Mouse (Mus musculus) cerebellum, adult 9-10 months (tissue): ENCODE data around the gene Rbfox1.

Experiments used
- DNase-seq: peaks from one replicate; pipeline ENCODE4 v3.0.0; 2022

Gene Rbfox1

GRCm38 (mm10) chr16:6098116-6098515 is 213.0 kb downstream of the Rbfox1 start:
- no peak for DNase-seq

- DNase-seq = peak; percentile 82
Observed at GRCm38 (mm10) chr16:6099598-6099997, 214.4 kb downstream of the Rbfox1 start.

DNA sequence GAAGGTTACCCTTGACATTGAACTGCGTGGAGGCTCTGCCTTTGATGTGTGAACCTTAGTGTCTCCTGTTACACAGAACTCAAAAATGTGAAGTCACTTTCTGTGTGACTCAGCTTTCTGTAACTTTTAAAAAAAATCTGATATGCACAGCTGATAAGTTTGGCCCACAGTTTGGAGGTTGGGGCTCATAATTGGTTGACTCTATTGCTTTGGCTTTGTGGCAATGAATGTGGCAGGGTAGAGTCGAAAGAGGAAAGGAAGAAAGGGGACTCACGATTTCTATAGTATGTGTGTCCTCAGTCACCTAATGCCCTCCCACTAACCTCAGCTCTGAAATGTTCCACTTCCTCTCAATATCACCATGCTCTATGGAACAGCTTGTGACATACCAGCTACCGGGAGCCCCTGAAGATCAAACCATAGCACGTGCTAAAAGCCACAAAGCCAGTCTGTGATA is 215.3 kb downstream of the Rbfox1 start:
- DNase-seq = no peak

DNA sequence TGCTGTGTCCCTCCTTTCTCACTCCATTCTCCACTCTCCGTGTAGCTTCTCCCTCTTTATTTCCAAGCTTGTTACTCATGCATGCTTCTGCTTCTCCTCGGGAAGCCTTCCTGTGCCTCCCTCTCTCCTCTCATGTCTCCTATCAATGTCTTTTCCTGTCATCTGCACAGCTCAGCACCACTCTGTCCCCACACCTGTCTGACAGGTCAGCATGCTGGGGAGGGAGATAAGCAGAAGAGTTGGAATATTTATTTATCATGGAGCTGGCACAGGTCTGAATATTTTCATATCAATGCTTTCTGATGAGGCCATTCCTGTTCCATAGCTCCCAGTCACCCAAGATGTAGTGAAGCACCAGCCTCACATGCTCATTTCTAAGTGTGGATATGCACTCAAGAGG is 218.6 kb downstream of the Rbfox1 start:
- DNase-seq = no peak

DNA sequence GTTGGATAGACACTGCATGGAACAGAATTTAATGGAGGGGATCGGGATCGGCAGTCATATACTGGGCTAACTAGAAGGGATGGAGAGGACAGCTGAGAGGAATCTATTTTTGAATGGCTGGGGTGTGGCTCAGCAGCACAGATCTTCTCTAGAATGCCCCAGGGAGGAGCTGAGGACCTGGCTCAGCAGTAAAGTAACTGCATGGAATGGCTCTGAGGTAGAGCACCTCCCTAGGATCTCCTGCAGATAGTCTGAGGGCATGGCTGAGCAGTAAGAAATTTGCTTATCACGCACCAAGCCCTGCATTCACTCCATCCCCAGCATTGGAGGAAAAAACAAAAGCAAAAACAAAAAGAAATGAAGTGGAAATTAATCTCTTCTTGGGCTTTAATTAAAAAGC is 225.0 kb downstream of the Rbfox1 start:
- DNase-seq = no peak

GRCm38 (mm10) chr16:6113836-6114475 is 228.8 kb downstream of the Rbfox1 start:
- no peak for DNase-seq

DNA sequence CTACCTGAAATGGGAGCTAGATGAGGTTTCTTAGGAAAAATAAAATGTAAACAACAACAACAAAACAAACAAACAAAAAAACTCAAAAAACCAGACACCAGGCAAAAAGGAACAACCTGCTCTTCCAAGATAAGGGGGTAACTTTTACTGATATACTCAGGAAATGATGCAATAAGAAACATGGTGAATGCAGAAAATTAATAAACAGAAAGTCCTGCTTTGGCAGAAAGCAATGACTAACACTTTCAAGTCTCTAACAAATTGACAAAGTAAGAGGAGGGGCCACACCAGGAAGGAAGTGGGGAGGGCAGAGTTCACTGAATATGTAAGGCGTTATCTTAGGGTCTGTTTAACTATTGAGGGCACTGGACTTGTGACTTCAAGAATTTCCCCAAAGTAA is 234.3 kb downstream of the Rbfox1 start:
- DNase-seq = no peak

GRCm38 (mm10) chr16:6121232-6121631 is 236.1 kb downstream of the Rbfox1 start:
- DNase-seq = no peak

- no peak for DNase-seq
Observed at GRCm38 (mm10) chr16:6122859-6123258, 237.7 kb downstream of the Rbfox1 start.

DNA sequence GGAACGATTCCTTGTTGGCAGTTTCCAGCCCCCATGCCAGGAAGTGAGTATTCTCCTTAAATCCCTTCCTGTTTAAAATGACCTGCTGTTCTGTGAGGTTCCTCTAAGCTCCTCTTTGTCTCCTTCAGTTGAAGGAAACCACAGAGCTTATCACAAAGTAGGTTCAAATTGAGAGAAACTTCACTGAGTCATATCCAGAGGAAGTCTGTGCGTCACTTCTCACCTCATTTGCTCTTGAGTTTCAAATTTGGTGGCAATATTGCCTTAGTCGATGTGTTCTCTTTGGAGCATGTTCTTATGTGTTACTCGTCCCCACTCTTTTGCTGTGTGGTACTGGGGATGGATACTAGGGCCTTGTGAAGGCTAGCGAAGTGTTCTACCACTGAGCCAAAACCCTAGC is 243.2 kb downstream of the Rbfox1 start:
- DNase-seq = no peak

DNA sequence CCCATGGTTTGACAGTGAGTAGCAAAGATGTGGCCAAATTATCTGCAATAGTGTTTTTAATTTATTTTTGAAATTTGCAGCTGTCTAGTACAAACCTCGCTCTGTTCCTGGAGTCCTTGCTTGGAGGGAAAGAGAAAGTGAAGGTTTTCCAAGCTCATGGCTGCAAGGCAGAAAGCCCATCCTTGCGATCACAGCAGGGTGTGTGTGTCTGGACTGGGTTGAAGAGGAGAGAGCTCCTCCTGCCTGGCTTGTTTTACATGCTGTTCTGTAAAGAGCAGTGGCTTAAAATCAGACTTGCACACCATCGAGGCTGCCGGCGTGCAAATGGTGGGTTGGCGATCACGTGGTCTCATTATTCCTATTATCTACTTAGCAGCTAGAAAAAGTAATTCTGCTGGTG is 249.9 kb downstream of the Rbfox1 start:
- peak; percentile 54 for DNase-seq

DNA sequence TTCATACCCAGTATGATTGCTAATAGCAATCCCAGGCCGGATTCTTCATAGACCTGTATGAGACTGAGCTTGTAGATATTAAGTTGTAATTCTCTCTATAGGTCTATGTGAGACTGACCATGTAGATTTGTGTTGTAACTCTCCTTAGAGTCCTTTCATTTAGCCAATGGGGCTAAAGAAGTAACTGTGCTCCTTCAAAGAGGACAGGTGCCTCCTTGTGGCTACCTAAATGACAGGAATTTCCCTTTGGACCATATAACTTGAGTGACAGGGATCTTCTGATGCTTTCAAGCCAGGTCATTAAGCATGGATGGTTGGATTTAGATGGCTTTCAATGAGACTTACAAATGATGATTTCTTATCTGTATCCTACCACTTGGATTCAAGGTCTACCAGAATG is 254.3 kb downstream of the Rbfox1 start:
- no peak for DNase-seq

DNA sequence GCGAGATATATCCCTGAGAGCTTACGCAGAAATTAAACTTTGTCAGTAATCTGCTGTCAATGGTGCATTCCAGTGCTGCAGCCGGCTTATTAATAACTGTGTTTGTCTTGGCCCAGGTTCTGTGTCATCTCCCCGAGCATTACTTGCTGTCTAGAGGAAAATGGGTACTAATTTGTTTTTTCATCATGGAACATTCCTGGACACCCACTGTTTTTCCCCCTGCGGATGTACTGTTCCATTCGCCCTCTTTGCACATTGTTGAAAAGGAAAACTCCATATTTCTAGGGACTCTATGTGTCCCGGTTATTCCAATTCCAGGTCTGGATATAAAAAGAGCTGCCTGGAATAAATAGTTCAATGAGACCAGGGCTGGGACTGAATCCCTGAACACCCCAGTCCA is 262.8 kb downstream of the Rbfox1 start:
- DNase-seq = no peak

DNA sequence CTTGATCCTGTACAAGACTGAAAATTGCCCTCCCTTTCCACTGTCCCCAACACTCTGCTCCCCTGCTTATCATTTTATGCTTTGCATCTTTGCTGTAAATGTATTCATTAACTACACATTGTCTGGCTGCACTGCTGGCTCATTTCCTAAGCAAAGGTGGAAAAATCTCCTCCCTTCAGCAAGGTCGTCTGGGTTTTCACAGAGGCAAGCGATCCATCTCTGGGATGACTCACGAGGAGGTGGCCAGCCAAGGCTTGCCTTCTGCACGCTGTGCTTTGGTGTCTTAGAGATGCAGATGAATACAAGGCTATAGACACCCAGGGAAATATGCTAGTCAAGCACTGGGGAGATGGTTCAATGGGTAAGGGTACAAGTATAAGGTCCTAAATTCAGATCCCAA is 264.2 kb downstream of the Rbfox1 start:
- DNase-seq = peak; percentile 49

DNA sequence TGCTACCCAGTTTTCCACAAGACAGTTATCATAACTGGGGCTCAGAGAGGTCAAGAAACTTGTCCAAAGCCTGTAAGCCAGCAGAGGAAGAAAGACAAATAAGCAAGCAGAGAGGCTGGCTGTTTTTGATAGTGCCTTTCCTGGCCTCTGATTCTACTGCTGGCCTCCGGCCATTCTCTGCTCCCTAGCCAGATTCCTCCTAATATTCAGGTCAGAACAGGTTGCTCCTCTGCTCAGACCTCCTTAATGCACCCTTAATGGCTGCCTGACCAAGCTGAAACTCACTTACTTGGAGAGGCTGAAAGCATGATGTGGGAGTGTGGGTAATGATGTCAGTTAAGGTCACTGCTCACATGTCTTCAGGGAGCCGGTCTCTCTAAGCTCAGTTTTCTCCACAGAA is 270.4 kb downstream of the Rbfox1 start:
- peak; percentile 92 for DNase-seq

- peak; percentile 54 for DNase-seq
Observed at GRCm38 (mm10) chr16:6164476-6164875, 279.3 kb downstream of the Rbfox1 start.

- no peak for DNase-seq
Observed at GRCm38 (mm10) chr16:6169346-6169745, 284.2 kb downstream of the Rbfox1 start.

- peak; percentile 54 for DNase-seq
Observed at GRCm38 (mm10) chr16:6180819-6181218, 295.7 kb downstream of the Rbfox1 start.

DNA sequence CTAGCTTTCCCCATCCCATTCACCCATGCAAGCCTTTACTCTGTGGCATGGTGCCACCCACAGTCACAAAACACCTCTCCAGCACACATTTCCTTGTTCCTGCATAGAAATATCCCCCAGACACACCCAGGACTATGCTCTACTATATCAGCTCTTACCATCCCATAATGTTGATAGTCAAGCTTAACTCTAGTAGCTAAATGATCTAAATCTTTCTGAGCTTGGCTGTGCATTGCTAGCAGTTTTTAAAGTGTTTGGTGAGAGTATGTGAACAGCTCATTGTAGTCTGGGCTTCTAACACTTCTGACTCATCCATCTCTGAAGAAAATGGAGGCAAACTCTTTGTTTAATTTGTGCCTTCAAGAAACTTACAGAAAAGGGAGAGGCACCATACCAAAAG is 297.2 kb downstream of the Rbfox1 start:
- no peak for DNase-seq

DNA sequence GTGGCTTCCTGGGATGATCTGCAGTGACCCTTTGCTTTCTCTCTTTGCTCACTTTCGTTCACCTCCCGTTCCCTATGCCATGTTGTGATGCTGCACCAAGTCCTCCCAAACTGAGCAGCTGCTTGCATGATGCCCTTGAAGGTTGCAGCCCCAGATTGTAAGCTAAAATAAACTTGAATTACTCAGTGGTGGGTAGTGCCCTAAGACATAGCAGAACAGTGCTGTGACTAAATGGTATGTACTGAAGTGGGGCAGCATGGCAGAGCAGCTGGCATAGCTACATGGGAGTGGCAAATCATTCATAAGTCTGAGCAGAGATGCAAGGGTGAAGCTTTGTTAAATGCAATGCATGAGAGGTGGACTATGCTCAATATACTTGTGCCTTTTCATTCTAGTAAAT is 307.2 kb downstream of the Rbfox1 start:
- no peak for DNase-seq

GRCm38 (mm10) chr16:6206431-6206830 is 321.3 kb downstream of the Rbfox1 start:
- DNase-seq = no peak

- no peak for DNase-seq
Observed at GRCm38 (mm10) chr16:6212916-6213315, 327.8 kb downstream of the Rbfox1 start.

- no peak for DNase-seq
Observed at GRCm38 (mm10) chr16:6227449-6227848, 342.3 kb downstream of the Rbfox1 start.

DNA sequence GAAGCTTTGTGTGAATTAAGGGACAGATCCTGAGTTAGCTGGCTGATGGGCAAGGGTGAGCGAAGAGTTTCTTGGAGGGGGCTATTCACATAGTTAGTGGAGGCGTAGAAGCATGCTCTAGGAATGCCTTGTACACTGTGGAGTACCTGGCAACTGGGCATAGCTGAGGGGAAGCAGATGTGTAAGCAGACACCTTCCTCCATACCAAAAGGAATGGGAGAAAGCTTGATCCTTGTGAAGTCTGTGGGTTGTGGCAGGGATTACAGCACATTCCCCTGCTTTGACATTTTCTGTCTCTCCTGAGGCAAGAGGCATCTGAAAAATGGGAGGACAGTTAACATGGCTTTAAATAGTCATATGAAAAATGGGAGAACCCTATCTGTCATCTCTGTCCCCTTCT is 347.8 kb downstream of the Rbfox1 start:
- no peak for DNase-seq

DNA sequence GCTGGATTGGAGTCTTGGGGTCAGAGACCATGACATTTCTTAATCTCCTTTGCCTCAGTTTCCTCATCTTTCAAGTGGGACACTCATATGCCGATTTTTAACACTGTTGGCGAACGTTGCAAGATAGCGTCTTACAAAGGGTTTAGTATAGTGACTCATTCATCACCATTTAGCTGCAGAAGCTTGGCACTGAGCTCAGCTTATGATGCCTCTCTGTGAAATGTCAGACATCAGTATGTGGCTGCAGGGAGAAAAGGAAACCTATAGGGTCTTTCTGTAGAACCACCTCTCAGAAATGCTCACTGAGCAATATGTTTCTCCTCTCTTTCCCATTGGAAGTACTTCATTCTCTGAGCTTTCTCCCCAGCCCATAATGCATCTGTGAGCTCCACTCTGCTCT is 356.2 kb downstream of the Rbfox1 start:
- DNase-seq = no peak

- DNase-seq = no peak
Observed at GRCm38 (mm10) chr16:6242468-6242867, 357.3 kb downstream of the Rbfox1 start.
